Mouse (Mus musculus): Measurements from ENCODE around the gene Adipor2.

GRCm38 (mm10) chr6:119417821-119418220, 317 bp upstream of the Adipor2 start:
- TF ChIP-seq POLR2A (IDR thresholded peaks at IDR 0.05; ENCODE audit: insufficient read depth, low read depth, low read length) (no peak), CTCF (IDR thresholded peaks at IDR 0.05; ENCODE audit: insufficient read depth, low read depth, low read length) (no peak)
